Mouse (Mus musculus): ENCODE measurements around the gene Rims3. TPM values are rescaled to one million over a fixed set of nuclear protein-coding genes. Genes with fewer than 3 reads are reported as not detected.

Rims3 gene
- polyA plus RNA-seq, 1 experiment from 2014 or later, result 0.26 TPM

DNA sequence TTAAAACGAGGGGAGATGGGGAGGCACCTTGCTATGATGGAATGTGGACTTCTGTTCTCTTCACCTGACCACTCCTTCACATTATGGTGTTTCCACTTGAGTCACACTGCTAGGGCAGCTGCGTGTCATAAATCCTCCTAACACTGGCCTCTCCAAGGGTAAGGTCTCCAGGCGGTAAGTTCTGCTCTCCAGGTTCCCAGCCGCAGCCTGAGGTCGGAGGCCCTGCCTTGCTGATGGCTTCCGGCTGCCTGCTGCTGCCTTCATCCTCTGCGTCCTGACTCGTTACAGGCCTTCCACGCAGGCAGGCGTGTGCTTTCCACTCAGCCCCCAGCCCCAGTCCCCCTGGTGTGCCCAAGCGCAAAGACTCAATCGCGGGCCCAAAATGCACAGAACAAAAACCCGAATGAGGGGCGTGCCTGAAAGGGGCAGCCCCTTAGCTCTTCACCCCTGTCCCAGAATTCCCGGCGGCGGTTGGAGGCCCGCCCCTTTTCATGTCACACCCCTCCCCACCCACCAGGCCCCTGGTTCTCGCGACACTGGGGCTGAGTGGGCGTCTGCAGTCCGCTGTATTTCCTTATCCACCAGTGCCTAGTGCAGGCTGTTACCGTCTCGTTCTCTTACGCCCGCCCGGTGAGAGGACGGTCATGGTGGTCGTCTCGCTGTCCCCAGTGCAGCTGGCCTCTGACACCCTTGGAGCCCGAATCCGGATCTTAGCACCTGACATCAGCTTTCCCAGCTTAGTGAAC, 70.1 kb downstream of the Rims3 start, which contains the start of gene Exo5:
Gene Exo5 (minus strand): TSS at position 464 of the 746 bp plus-strand sequence.
- DNase-seq (ENCODE audit: low spot score), result peak; percentile 96
- Histone ChIP-seq H3K27me3 (replicated peaks; ENCODE audit: insufficient read depth, low read length) (no peaks in the 10 kb centered on the region), H3K4me2 (replicated peaks; ENCODE audit: low read depth, low read length) (peak within 1 kb of the TSS; percentile 57), H3K4me3 (ENCODE audit: low read depth, low read length) (peak within 1 kb of the TSS; percentile 50), H3K9me3 (ENCODE audit: low read length) (no peaks in the 10 kb centered on the region), H3K36me3 (ENCODE audit: insufficient read depth, low read length) (0 out of 2 replicates have a peak, but pooled peaks cover 3% of the 10 kb centered on the region), H3K9ac (replicated peaks; ENCODE audit: low read depth) (peak within 1 kb of the TSS; percentile 72), H3K27ac (ENCODE audit: low read length) (peak within 1 kb of the TSS; percentile 93), H3K4me1 (ENCODE audit: insufficient read depth, low read depth, low read length) (peaks cover 3% of the 10 kb centered on the region; the same call in 1 of the 2 replicates)
- ATAC-seq, result peak; percentile 100
- TF ChIP-seq EP300 (IDR thresholded peaks at IDR 0.05) (peak; percentile 82), CTCF (IDR thresholded peaks at IDR 0.05) (no peak)
- under 1% methylated on average over 33 of the region's 33 CpGs for WGBS

DNA sequence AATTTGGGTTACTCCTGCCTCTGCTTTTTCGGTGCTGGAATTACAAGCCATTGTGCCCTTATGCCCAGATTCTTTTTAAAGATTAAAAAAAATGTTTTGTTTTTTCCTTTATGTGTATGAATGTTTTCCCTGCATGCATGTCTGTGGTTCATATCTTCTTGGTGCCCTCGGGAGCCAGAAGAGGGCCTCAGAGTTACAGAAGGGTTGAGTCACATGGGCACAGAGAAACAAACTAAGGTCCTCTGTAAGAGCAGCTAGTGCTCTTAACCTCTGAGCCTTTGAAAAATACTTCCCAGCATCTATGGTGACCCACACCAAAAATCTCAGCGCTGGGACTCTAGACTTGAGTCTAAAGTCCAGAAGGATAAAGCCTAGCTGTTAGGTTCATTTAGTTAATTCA, 70.8 kb downstream of the Rims3 start:
- Histone ChIP-seq H3K4me3 (ENCODE audit: low read depth, low read length) (peak overlapping the region; percentile 50), H3K9ac (replicated peaks; ENCODE audit: low read depth) (peak overlapping the region; percentile 72), H3K36me3 (ENCODE audit: insufficient read depth, low read length) (peaks cover 3% of the 10 kb centered on the region; the same call in 1 of the 2 replicates), H3K27me3 (replicated peaks; ENCODE audit: insufficient read depth, low read length) (no peaks in the 10 kb centered on the region), H3K4me1 (ENCODE audit: insufficient read depth, low read depth, low read length) (peaks cover 3% of the 10 kb centered on the region; the same call in 1 of the 2 replicates), H3K9me3 (ENCODE audit: low read length) (no peaks in the 10 kb centered on the region), H3K27ac (ENCODE audit: low read length) (peak overlapping the region; percentile 93), H3K4me2 (replicated peaks; ENCODE audit: low read depth, low read length) (peak overlapping the region; percentile 57)
- DNase-seq (ENCODE audit: low spot score), result peak; percentile 75
- 11% methylated on average over 3 of the region's 3 CpGs for WGBS
- TF ChIP-seq EP300 (IDR thresholded peaks at IDR 0.05), result no peak; the same call in 1 of the 2 replicates
- TF ChIP-seq CTCF (IDR thresholded peaks at IDR 0.05), result peak; percentile 64
- peak; percentile 67 for ATAC-seq

DNA sequence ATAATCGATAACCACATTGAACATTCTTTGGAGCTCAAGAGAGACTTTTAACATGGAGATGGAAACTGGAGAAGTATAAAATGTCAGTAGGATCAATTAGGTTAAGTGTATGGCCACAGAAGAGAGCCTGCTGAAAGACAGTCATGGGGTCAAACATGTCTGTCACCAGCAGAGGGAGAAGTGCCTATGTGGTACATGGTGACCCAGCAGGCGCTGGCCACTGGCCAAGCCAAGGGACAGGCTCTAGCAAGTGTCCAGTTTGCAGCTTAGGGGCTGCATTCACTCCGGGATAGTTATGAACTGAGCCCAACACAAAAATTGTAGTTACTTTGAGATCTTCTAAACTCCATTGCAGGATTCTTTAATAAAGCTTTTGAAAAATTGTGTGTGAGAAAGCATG, 74.1 kb downstream of the Rims3 start:
- Histone ChIP-seq H3K27me3 (replicated peaks; ENCODE audit: insufficient read depth, low read length) (no peaks in the 10 kb centered on the region), H3K4me3 (ENCODE audit: low read depth, low read length) (no peak overlapping the region), H3K27ac (ENCODE audit: low read length) (no peak overlapping the region), H3K4me2 (replicated peaks; ENCODE audit: low read depth, low read length) (no peak overlapping the region), H3K4me1 (ENCODE audit: insufficient read depth, low read depth, low read length) (peaks cover 3% of the 10 kb centered on the region; the same call in 1 of the 2 replicates), H3K36me3 (ENCODE audit: insufficient read depth, low read length) (no peaks in the 10 kb centered on the region; the same call in 1 of the 2 replicates), H3K9me3 (ENCODE audit: low read length) (0 out of 2 replicates have a peak, but pooled peaks cover 5% of the 10 kb centered on the region), H3K9ac (replicated peaks; ENCODE audit: low read depth) (no peak overlapping the region)
- TF ChIP-seq EP300 (IDR thresholded peaks at IDR 0.05) (no peak), CTCF (IDR thresholded peaks at IDR 0.05) (peak; percentile 37)
- DNase-seq (ENCODE audit: low spot score) (no peak), ATAC-seq (no peak)
- WGBS, result 78% methylated on average over 3 of the region's 3 CpGs

DNA sequence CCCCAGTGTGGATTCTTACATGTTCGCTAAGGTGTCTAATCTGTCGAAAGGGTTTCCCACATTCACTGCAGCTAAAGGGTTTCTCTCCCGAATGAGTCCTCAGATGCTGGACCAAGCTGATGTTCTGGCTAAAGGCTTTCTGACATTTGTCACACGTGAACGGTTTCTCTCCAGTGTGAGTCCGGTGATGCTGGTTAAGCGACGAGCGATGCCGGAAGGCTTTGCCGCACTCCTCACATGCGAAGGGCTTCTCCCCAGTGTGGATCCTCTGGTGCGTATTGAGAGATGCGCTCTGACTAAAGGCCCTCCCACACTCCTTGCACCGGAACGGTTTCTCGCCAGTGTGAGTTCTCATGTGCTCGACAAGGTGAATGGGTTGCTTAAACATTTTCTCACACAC, 76.1 kb downstream of the Rims3 start:
- Histone ChIP-seq H3K9ac (replicated peaks; ENCODE audit: low read depth) (no peak overlapping the region), H3K9me3 (ENCODE audit: low read length) (0 out of 2 replicates have a peak, but pooled peaks cover 5% of the 10 kb centered on the region), H3K27me3 (replicated peaks; ENCODE audit: insufficient read depth, low read length) (no peaks in the 10 kb centered on the region), H3K4me2 (replicated peaks; ENCODE audit: low read depth, low read length) (no peak overlapping the region), H3K4me1 (ENCODE audit: insufficient read depth, low read depth, low read length) (no peaks in the 10 kb centered on the region), H3K36me3 (ENCODE audit: insufficient read depth, low read length) (no peaks in the 10 kb centered on the region; the same call in 1 of the 2 replicates), H3K27ac (ENCODE audit: low read length) (no peak overlapping the region), H3K4me3 (ENCODE audit: low read depth, low read length) (no peak overlapping the region)
- ATAC-seq (no peak), DNase-seq (ENCODE audit: low spot score) (no peak)
- 96% methylated on average over 18 of the region's 18 CpGs for WGBS
- TF ChIP-seq CTCF (IDR thresholded peaks at IDR 0.05) (no peak), EP300 (IDR thresholded peaks at IDR 0.05) (no peak)

DNA sequence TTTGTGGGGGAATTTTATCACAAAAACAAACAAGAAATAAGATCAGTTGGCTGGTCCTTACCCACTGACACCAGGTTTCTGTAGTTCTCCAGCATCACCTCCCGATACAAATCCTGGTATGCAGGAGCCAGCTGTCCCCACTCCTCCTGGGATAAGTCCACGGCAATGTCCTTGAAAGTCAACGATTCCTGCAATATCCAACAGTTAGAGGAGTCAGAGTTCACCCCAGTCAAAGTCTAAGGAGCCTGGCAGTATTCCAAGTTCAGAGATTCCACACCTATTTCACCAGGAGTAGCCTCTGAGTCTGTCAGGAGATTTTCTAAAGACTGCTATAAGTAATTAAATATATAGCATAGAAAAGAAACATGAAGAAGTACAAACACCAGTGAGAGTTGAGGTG, 80.4 kb downstream of the Rims3 start:
- 0 out of 2 replicates have a peak, but pooled peaks cover 5% of the 10 kb centered on the region for H3K9me3 ChIP-seq (ENCODE audit: low read length)
- no peaks in the 10 kb centered on the region; the same call in 1 of the 2 replicates for H3K36me3 ChIP-seq (ENCODE audit: insufficient read depth, low read length)
- H3K4me1 ChIP-seq (ENCODE audit: insufficient read depth, low read depth, low read length), result no peaks in the 10 kb centered on the region
- H3K9ac ChIP-seq (replicated peaks; ENCODE audit: low read depth), result no peak overlapping the region
- no peak for TF ChIP-seq EP300 (IDR thresholded peaks at IDR 0.05)
- TF ChIP-seq CTCF (IDR thresholded peaks at IDR 0.05), result no peak
- no peaks in the 10 kb centered on the region for H3K27me3 ChIP-seq (replicated peaks; ENCODE audit: insufficient read depth, low read length)
- WGBS, result 60% methylated on average over 3 of the region's 3 CpGs
- ATAC-seq (no peak), DNase-seq (ENCODE audit: low spot score) (no peak)
- H3K4me2 ChIP-seq (replicated peaks; ENCODE audit: low read depth, low read length), result no peak overlapping the region
- H3K4me3 ChIP-seq (ENCODE audit: low read depth, low read length), result no peak overlapping the region
- no peak overlapping the region for H3K27ac ChIP-seq (ENCODE audit: low read length)

Small RNA genes within 50 kb of the gene (microRNA-seq; reads per million reads assigned to microRNA genes)
- gene Gm23936, result not detected

Other genes with a start within 250 kb of the Rims3 start
- gene Cited4, start 188.2 kb upstream of the Rims3 start, polyA plus RNA-seq (2015; fragmentation: Nextera tagmentation; extraction: Ambion mirVana), result 3.9 and 4.2 TPM in 2 replicates
- gene Kcnq4, start 106.2 kb upstream of the Rims3 start, polyA plus RNA-seq (2015; fragmentation: Nextera tagmentation; extraction: Ambion mirVana), result 3.1 and 3.9 TPM in 2 replicates
- gene Nfyc, start 23.2 kb upstream of the Rims3 start, polyA plus RNA-seq (2015; fragmentation: Nextera tagmentation; extraction: Ambion mirVana), result 53.7 and 54.5 TPM in 2 replicates
- 12.6 and 13.1 TPM in 2 replicates for gene Exo5, start 70.2 kb downstream of the Rims3 start, polyA plus RNA-seq (2015; fragmentation: Nextera tagmentation; extraction: Ambion mirVana)
- 6.7 TPM in 2 replicates for gene Zfp69, start 96.9 kb downstream of the Rims3 start, polyA plus RNA-seq (2015; fragmentation: Nextera tagmentation; extraction: Ambion mirVana)
- 10.8 and 12.4 TPM in 2 replicates for gene Smap2, start 162.4 kb downstream of the Rims3 start, polyA plus RNA-seq (2015; fragmentation: Nextera tagmentation; extraction: Ambion mirVana)
- gene Col9a2, start 184.6 kb downstream of the Rims3 start, polyA plus RNA-seq (2015; fragmentation: Nextera tagmentation; extraction: Ambion mirVana), result 1.6 and 1.8 TPM in 2 replicates
- 24.8 and 28.6 TPM in 2 replicates for gene Zmpste24, start 243.4 kb downstream of the Rims3 start, polyA plus RNA-seq (2015; fragmentation: Nextera tagmentation; extraction: Ambion mirVana)

Data from lung, postnatal 0 days (tissue).